Mouse (Mus musculus): ENCODE measurements around the gene Arf5. TPM values are rescaled to one million over a fixed set of nuclear protein-coding genes. Genes with fewer than 3 reads are reported as not detected.

The Arf5 gene
- total and polyA plus RNA-seq, 3 experiments, result 92.8 to 292 TPM; not detected in 1

- Histone ChIP-seq H3K9ac (ENCODE audit: control insufficient read depth, low read depth, low read length, poor library complexity, severe bottlenecking) (no peak overlapping the region), H3K27me3 (ENCODE audit: control insufficient read depth in 1 of 2, insufficient read depth in 2 of 2, low read length in 2 of 2) (peaks cover 4 to 12% of the 10 kb centered on the region in 2 experiments), H3K27ac (ENCODE audit: control insufficient read depth, low read depth, low read length) (no peak overlapping the region), H3K4me3 (ENCODE audit: control insufficient read depth in 1 of 2, insufficient read depth in 1 of 2, low read depth in 2 of 2, low read length in 2 of 2) (no peak overlapping the region), H3K36me3 (ENCODE audit: control insufficient read depth in 1 of 2, insufficient read depth in 2 of 2, low read length in 2 of 2) (no peaks in the 10 kb centered on the region), H3K9me3 (replicated peaks; ENCODE audit: insufficient read depth, low read length) (no peaks in the 10 kb centered on the region), H3K79me2 (ENCODE audit: control insufficient read depth, insufficient read depth, low read length, poor library complexity) (no peaks in the 10 kb centered on the region), H3K4me1 (ENCODE audit: control insufficient read depth in 1 of 2, insufficient read depth in 2 of 2, low read length in 2 of 2) (no peaks in the 10 kb centered on the region)
- TF ChIP-seq USF2 (IDR thresholded peaks at IDR 0.05; ENCODE audit: borderline replicate concordance in 1 of 2, insufficient read depth in 1 of 2, low read depth in 1 of 2, low read length in 2 of 2) (no peak), SMC3 (IDR thresholded peaks at IDR 0.05; ENCODE audit: low read depth, low read length) (peak; percentile 59), ZMIZ1 (IDR thresholded peaks at IDR 0.05; ENCODE audit: low read depth, low read length) (no peak), MAX (IDR thresholded peaks at IDR 0.05; ENCODE audit: low read length) (no peak), POLR2A (IDR thresholded peaks at IDR 0.05; ENCODE audit: control insufficient read depth in 1 of 2, insufficient read depth in 1 of 2, low read depth in 1 of 2, low read length in 2 of 2, poor library complexity in 1 of 2) (no peak), BHLHE40 (IDR thresholded peaks at IDR 0.05; ENCODE audit: borderline replicate concordance, low read depth, low read length) (no peak), NELFE (IDR thresholded peaks at IDR 0.05; ENCODE audit: low read depth, low read length) (no peak), NRF1 (IDR thresholded peaks at IDR 0.05; ENCODE audit: insufficient read depth, low read depth, low read length, poor library complexity, severe bottlenecking) (no peak), RAD21 (IDR thresholded peaks at IDR 0.05; ENCODE audit: low read depth, low read length) (peak; percentile 37), ZC3H11A (IDR thresholded peaks at IDR 0.05; ENCODE audit: low read depth, low read length) (peak; percentile 28; the same call in 1 of the 2 replicates), CTCF (IDR thresholded peaks at IDR 0.05 in 2 of 3, conservative IDR thresholded peaks at IDR 0.05 in 1 of 3; ENCODE audit: control insufficient read depth in 1 of 3, insufficient read depth in 1 of 3, low read depth in 2 of 3, low read length in 3 of 3, poor library complexity in 1 of 3, severe bottlenecking in 1 of 3) (peak; percentile 46 to 71 (median 55)), RCOR1 (IDR thresholded peaks at IDR 0.05; ENCODE audit: low read depth, low read length) (no peak), MAZ (IDR thresholded peaks at IDR 0.05; ENCODE audit: low read depth, low read length) (no peak), GATA1 (IDR thresholded peaks at IDR 0.05; ENCODE audit: low read depth, low read length) (no peak)
- DNase-seq (ENCODE audit: low read depth, low spot score), result peak; percentile 32
Observed at GRCm38 (mm10) chr6:28460534-28460933, 37.2 kb downstream of the Arf5 start.

- no peaks in the 10 kb centered on the region for H3K36me3 ChIP-seq (ENCODE audit: control insufficient read depth in 1 of 2, insufficient read depth in 2 of 2, low read length in 2 of 2)
- no peak for TF ChIP-seq SIN3A (IDR thresholded peaks at IDR 0.05; ENCODE audit: low read length)
- TF ChIP-seq ZNF384 (IDR thresholded peaks at IDR 0.05; ENCODE audit: low read depth, low read length), result no peak
- H3K27me3 ChIP-seq (ENCODE audit: control insufficient read depth in 1 of 2, insufficient read depth in 2 of 2, low read length in 2 of 2), result peaks cover 3 to 9% of the 10 kb centered on the region in 2 experiments; a peak in 3 of 4 replicates
Observed at GRCm38 (mm10) chr6:28464630-28465029, 41.3 kb downstream of the Arf5 start.

More at GRCm38 (mm10) chr6:28464630-28465029, 41.3 kb downstream of the Arf5 start:
- H3K79me2 ChIP-seq (ENCODE audit: control insufficient read depth, insufficient read depth, low read length, poor library complexity), result no peaks in the 10 kb centered on the region
- no peaks in the 10 kb centered on the region for H3K9me3 ChIP-seq (replicated peaks; ENCODE audit: insufficient read depth, low read length)
- H3K9ac ChIP-seq (ENCODE audit: control insufficient read depth, low read depth, low read length, poor library complexity, severe bottlenecking), result no peak overlapping the region
- H3K4me3 ChIP-seq (ENCODE audit: control insufficient read depth in 1 of 2, insufficient read depth in 1 of 2, low read depth in 2 of 2, low read length in 2 of 2), result no peak overlapping the region
- no peaks in the 10 kb centered on the region for H3K4me1 ChIP-seq (ENCODE audit: control insufficient read depth in 1 of 2, insufficient read depth in 2 of 2, low read length in 2 of 2)
- DNase-seq (ENCODE audit: low read depth, low spot score), result no peak
- no peak overlapping the region for H3K27ac ChIP-seq (ENCODE audit: control insufficient read depth, low read depth, low read length)

Measured in MEL (cell line).